Mouse (Mus musculus): Measurements from ENCODE around the gene Swap70. TPM values are rescaled to one million over a fixed set of nuclear protein-coding genes. Genes with fewer than 3 reads are reported as not detected.

Gene Swap70
- polyA plus RNA-seq, 1 experiment: 2.2 TPM

DNA sequence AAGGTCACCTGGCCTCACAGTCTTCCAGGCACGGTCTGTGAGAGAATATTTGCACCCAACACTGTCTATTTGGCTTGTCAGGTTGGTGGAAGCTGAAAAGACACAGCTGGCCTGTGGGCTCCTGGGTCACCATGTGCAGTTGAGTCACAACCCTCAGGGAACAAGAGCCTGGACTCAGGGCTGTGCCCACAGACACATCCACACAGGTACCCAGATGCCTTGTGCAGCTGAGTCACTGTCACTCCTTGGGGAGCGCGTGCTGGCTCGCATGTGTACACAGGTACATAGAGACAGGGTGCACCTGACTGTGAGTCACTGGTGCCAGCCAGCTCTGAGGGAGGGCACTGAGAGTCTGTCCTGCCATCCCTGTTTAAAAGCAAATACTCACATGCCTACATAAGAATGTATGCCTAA is 66.7 kb downstream of the Swap70 start:
- no peak overlapping the region for H3K4me3 ChIP-seq (ENCODE audit: control insufficient read depth, low read depth, low read length)
- peaks cover 2% of the 10 kb centered on the region; the same call in 1 of the 2 replicates for H3K4me1 ChIP-seq (ENCODE audit: control insufficient read depth, insufficient read depth, low read length)
- no peaks in the 10 kb centered on the region for H3K36me3 ChIP-seq (ENCODE audit: control insufficient read depth, insufficient read depth, low read length)
- H3K27ac ChIP-seq (ENCODE audit: control insufficient read depth, insufficient read depth, low read depth, low read length): peak overlapping the region; percentile 51
- TF ChIP-seq POLR2A (IDR thresholded peaks at IDR 0.05; ENCODE audit: control insufficient read depth, low read depth, low read length) (no peak), CTCF (IDR thresholded peaks at IDR 0.05; ENCODE audit: control insufficient read depth, insufficient read depth, insufficient replicate concordance, low read depth, low read length) (no peak)
- H3K27me3 ChIP-seq (ENCODE audit: control insufficient read depth, insufficient read depth, low read length): no peaks in the 10 kb centered on the region

GRCm38 (mm10) chr7:110288731-110289191 is 67.2 kb downstream of the Swap70 start:
- TF ChIP-seq CTCF (IDR thresholded peaks at IDR 0.05; ENCODE audit: control insufficient read depth, insufficient read depth, insufficient replicate concordance, low read depth, low read length) (no peak), POLR2A (IDR thresholded peaks at IDR 0.05; ENCODE audit: control insufficient read depth, low read depth, low read length) (no peak)
- Histone ChIP-seq H3K4me3 (ENCODE audit: control insufficient read depth, low read depth, low read length) (no peak overlapping the region), H3K27ac (ENCODE audit: control insufficient read depth, insufficient read depth, low read depth, low read length) (no peak overlapping the region), H3K27me3 (ENCODE audit: control insufficient read depth, insufficient read depth, low read length) (no peaks in the 10 kb centered on the region), H3K36me3 (ENCODE audit: control insufficient read depth, insufficient read depth, low read length) (no peaks in the 10 kb centered on the region), H3K4me1 (ENCODE audit: control insufficient read depth, insufficient read depth, low read length) (peaks cover 2% of the 10 kb centered on the region; the same call in 1 of the 2 replicates)

DNA sequence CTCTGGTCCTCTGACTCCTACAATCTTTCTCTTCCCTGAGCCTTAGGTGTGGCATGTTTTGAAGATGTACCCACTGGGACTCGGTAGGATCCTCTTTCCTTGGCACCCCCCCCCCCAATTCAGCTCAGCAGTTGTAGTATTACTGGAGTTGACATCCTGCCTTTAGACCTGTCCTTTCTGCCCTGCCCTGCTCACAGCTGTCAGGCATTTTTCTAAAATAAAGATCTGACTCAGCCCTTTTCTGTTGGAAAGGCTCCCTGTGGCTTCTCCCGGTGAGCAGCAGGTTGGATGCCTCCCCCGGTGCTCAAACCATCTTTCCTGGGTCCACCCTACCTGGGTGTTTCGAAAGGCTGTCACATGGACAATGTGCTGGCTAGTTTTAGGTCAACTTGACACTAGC is 68.1 kb downstream of the Swap70 start:
- Histone ChIP-seq H3K4me1 (ENCODE audit: control insufficient read depth, insufficient read depth, low read length) (peaks cover 2% of the 10 kb centered on the region; the same call in 1 of the 2 replicates), H3K27me3 (ENCODE audit: control insufficient read depth, insufficient read depth, low read length) (no peaks in the 10 kb centered on the region), H3K36me3 (ENCODE audit: control insufficient read depth, insufficient read depth, low read length) (no peaks in the 10 kb centered on the region), H3K27ac (ENCODE audit: control insufficient read depth, insufficient read depth, low read depth, low read length) (no peak overlapping the region), H3K4me3 (ENCODE audit: control insufficient read depth, low read depth, low read length) (no peak overlapping the region)
- TF ChIP-seq POLR2A (IDR thresholded peaks at IDR 0.05; ENCODE audit: control insufficient read depth, low read depth, low read length): no peak
- TF ChIP-seq CTCF (IDR thresholded peaks at IDR 0.05; ENCODE audit: control insufficient read depth, insufficient read depth, insufficient replicate concordance, low read depth, low read length): no peak

GRCm38 (mm10) chr7:110296889-110297603 is 75.5 kb downstream of the Swap70 start:
- peak overlapping the region; percentile 81 for H3K27ac ChIP-seq (ENCODE audit: control insufficient read depth, insufficient read depth, low read depth, low read length)
- H3K4me1 ChIP-seq (ENCODE audit: control insufficient read depth, insufficient read depth, low read length): peaks cover 3% of the 10 kb centered on the region; the same call in 1 of the 2 replicates
- H3K27me3 ChIP-seq (ENCODE audit: control insufficient read depth, insufficient read depth, low read length): no peaks in the 10 kb centered on the region
- H3K36me3 ChIP-seq (ENCODE audit: control insufficient read depth, insufficient read depth, low read length): no peaks in the 10 kb centered on the region
- H3K4me3 ChIP-seq (ENCODE audit: control insufficient read depth, low read depth, low read length): no peak overlapping the region
- TF ChIP-seq CTCF (IDR thresholded peaks at IDR 0.05; ENCODE audit: control insufficient read depth, insufficient read depth, insufficient replicate concordance, low read depth, low read length) (no peak), POLR2A (IDR thresholded peaks at IDR 0.05; ENCODE audit: control insufficient read depth, low read depth, low read length) (no peak)

- Histone ChIP-seq H3K27ac (ENCODE audit: control insufficient read depth, insufficient read depth, low read depth, low read length) (peak overlapping the region; percentile 81), H3K36me3 (ENCODE audit: control insufficient read depth, insufficient read depth, low read length) (no peaks in the 10 kb centered on the region), H3K4me1 (ENCODE audit: control insufficient read depth, insufficient read depth, low read length) (peaks cover 3% of the 10 kb centered on the region; the same call in 1 of the 2 replicates), H3K4me3 (ENCODE audit: control insufficient read depth, low read depth, low read length) (no peak overlapping the region), H3K27me3 (ENCODE audit: control insufficient read depth, insufficient read depth, low read length) (no peaks in the 10 kb centered on the region)
- no peak for TF ChIP-seq POLR2A (IDR thresholded peaks at IDR 0.05; ENCODE audit: control insufficient read depth, low read depth, low read length)
- TF ChIP-seq CTCF (IDR thresholded peaks at IDR 0.05; ENCODE audit: control insufficient read depth, insufficient read depth, insufficient replicate concordance, low read depth, low read length): no peak
These were observed 76.1 kb downstream of the Swap70 start for GRCm38 (mm10) chr7:110297611-110298010.

DNA sequence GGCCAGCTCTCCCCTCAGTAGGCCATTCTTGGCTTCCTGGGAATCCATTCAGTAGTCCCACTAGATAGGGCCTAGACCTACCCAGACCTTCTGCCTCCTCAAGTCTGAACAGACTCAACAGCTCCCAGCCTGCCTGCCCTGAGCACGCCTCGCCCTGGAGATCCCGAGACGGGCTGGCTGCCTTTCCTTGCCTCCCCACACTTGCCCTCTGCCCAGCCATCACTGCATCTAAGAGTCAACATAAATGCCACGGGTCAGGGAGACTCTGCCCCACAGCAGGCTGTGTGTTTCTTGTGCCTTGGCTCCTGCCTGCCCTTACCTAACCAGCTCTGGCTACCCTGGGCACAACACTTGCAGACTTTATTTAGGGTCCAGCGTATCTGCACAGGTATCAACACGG is 76.6 kb downstream of the Swap70 start:
- TF ChIP-seq POLR2A (IDR thresholded peaks at IDR 0.05; ENCODE audit: control insufficient read depth, low read depth, low read length) (no peak), CTCF (IDR thresholded peaks at IDR 0.05; ENCODE audit: control insufficient read depth, insufficient read depth, insufficient replicate concordance, low read depth, low read length) (no peak)
- Histone ChIP-seq H3K27ac (ENCODE audit: control insufficient read depth, insufficient read depth, low read depth, low read length) (peak overlapping the region; percentile 52; the same call in 1 of the 2 replicates), H3K4me1 (ENCODE audit: control insufficient read depth, insufficient read depth, low read length) (peaks cover 3% of the 10 kb centered on the region; the same call in 1 of the 2 replicates)

DNA sequence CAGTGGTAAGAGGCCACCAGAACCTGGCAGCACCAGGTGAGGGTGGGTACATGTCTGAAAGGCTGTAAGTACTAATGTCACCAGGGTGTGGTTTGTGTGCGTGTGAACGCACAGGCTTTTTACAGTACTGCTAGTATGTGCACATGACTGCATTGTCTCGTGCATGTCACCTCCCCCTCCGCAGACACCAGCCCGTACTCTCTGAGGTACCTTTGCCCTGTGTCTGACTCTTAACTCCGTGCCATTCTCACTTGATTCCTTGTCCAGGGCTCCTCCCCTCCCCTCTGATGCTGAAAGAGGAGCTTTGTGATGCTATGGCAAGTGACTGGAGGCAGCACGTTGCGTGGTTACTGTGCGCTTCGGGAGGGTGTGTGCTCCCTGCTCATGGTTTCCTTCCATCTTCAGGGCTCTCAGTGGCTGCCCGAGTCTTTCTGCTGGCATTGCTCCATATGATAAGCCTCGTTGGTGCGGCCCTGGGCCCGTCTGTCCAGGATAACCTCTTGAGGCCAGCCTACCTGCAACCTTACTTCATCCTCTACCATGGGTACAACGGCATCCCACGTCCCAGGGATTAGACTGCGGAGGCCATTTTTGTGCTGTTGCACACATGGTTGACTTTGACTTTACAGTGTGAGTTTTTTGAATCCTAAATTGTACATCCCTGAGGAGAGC is 77.4 kb downstream of the Swap70 start:
- Histone ChIP-seq H3K36me3 (ENCODE audit: control insufficient read depth, insufficient read depth, low read length) (no peaks in the 10 kb centered on the region), H3K27ac (ENCODE audit: control insufficient read depth, insufficient read depth, low read depth, low read length) (no peak overlapping the region), H3K27me3 (ENCODE audit: control insufficient read depth, insufficient read depth, low read length) (no peaks in the 10 kb centered on the region), H3K4me1 (ENCODE audit: control insufficient read depth, insufficient read depth, low read length) (peaks cover 3% of the 10 kb centered on the region; the same call in 1 of the 2 replicates), H3K4me3 (ENCODE audit: control insufficient read depth, low read depth, low read length) (no peak overlapping the region)
- TF ChIP-seq CTCF (IDR thresholded peaks at IDR 0.05; ENCODE audit: control insufficient read depth, insufficient read depth, insufficient replicate concordance, low read depth, low read length): no peak

More for the DNA sequence above, 76.6 kb downstream of the Swap70 start:
- Histone ChIP-seq H3K36me3 (ENCODE audit: control insufficient read depth, insufficient read depth, low read length) (no peaks in the 10 kb centered on the region), H3K4me3 (ENCODE audit: control insufficient read depth, low read depth, low read length) (no peak overlapping the region), H3K27me3 (ENCODE audit: control insufficient read depth, insufficient read depth, low read length) (no peaks in the 10 kb centered on the region)

Measured in testis, adult 2 months (tissue).